Mouse (Mus musculus): ENCODE measurements around the gene Vmn1r34. TPM values are rescaled to one million over a fixed set of nuclear protein-coding genes. Genes with fewer than 3 reads are reported as not detected.
"Not testable (repeated sequence)": the region's sequence is repeated elsewhere in the genome, so short reads cannot be mapped to it uniquely, and the experiment has no call there.

Vmn1r34 gene
- not detected in 2 replicates for polyA plus RNA-seq (2015; fragmentation: Nextera tagmentation; extraction: Ambion mirVana)

- no peak for ATAC-seq (ENCODE audit: low FRiP score)
- H3K36me3 ChIP-seq = no peaks in the 10 kb centered on the region
- H3K27me3 ChIP-seq = no peaks in the 10 kb centered on the region
- H3K27ac ChIP-seq = no peak within 1 kb of the TSS
- 89% methylated on average over 1 of the region's 1 CpGs for WGBS
- H3K9me3 ChIP-seq = no peaks in the 10 kb centered on the region
- H3K4me2 ChIP-seq = no peak within 1 kb of the TSS
- H3K9ac ChIP-seq = no peak within 1 kb of the TSS
- H3K4me3 ChIP-seq = no peak within 1 kb of the TSS
- H3K4me1 ChIP-seq (replicated peaks) = no peaks in the 10 kb centered on the region
These were observed at the start of gene Vmn1r34 for GRCm38 (mm10) chr6:66643779-66644178. Gene Vmn1r34 (minus strand): TSS chr6:66643879.

DNA sequence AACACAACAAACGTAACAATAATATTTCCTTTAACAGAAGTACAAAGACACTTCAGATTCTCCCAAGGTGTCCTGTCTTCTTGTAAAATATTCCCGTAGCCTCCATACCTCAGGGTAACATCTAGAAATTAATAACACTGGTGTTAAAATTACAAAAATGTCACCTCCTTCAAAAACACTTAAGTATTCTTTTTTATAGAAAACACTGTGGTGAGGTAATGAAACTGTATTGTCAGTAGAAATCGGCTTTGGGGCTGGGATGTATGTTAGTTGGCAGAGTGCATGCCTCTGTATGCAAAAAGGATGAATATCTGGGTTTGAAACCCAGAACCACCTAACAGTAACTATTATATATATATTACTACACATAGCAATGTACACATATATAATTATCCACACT, 42.1 kb upstream of the Vmn1r34 start, which contains the start of gene Vmn1r35:
TSS of gene Vmn1r35 (minus strand) at position 101 of the 400 bp plus-strand sequence.
- Histone ChIP-seq H3K4me3 (no peak within 1 kb of the TSS), H3K36me3 (no peaks in the 10 kb centered on the region), H3K27ac (no peak within 1 kb of the TSS), H3K4me2 (no peak within 1 kb of the TSS), H3K27me3 (0 out of 2 replicates have a peak, but pooled peaks cover under 1% of the 10 kb centered on the region), H3K9me3 (no peaks in the 10 kb centered on the region), H3K9ac (no peak within 1 kb of the TSS), H3K4me1 (replicated peaks) (no peaks in the 10 kb centered on the region)
- ATAC-seq (ENCODE audit: low FRiP score) = no peak
- 89% methylated on average over 3 of the region's 3 CpGs for WGBS

DNA sequence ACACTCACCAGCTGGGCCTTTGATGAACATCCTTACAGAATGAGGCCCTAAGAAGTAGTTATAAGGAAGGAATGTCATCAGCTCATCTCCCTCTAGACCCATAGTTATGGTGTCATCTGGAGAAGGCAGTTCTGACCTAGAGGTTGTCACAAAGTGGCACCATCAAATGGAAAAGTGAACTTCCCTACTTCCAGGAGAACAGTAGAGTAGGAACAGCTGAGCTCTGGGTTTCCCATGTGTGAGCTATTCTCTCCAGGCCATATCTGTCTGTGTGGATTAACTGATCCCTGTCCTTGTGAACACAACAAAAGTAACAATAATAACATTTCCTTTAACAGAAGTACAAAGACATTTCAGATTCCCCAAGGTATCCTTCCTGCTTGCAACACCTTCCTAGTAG, 25.5 kb downstream of the Vmn1r34 start, which contains the start of gene Vmn1r33:
TSS of gene Vmn1r33 (minus strand) at position 101 of the 400 bp plus-strand sequence.
- H3K36me3 ChIP-seq; H3K4me3 ChIP-seq; H3K27ac ChIP-seq; H3K27me3 ChIP-seq; H3K4me2 ChIP-seq; H3K4me1 ChIP-seq (replicated peaks); H3K9ac ChIP-seq; H3K9me3 ChIP-seq; ATAC-seq (ENCODE audit: low FRiP score): not testable (repeated sequence)

DNA sequence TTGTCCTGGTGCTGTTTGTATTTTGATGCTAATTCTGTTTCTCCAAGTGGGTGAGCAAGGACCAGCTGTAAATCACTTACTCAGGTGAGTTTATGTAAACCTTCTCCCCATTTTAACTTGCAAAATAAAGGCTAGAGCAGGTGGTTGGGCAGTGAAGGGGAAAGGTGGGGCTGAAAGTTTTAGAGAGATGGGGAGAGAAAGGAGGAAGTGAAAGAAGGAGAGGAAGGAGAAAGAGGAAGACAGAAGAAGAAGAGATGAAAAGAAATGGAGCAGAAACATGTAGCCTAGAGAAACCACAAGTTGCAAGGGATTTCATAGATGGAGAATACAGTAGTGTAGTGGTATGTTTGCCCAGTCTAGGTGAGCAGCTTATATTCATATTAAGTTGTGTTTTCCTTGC, 47.9 kb downstream of the Vmn1r34 start:
- H3K9me3 ChIP-seq = no peaks in the 10 kb centered on the region

More for the DNA sequence above, 47.9 kb downstream of the Vmn1r34 start:
- H3K4me2 ChIP-seq = no peak overlapping the region
- no peak overlapping the region for H3K9ac ChIP-seq
- H3K4me1 ChIP-seq (replicated peaks) = no peaks in the 10 kb centered on the region
- H3K27me3 ChIP-seq = no peaks in the 10 kb centered on the region
- H3K27ac ChIP-seq = no peak overlapping the region
- ATAC-seq (ENCODE audit: low FRiP score) = no peak
- H3K36me3 ChIP-seq = no peaks in the 10 kb centered on the region
- H3K4me3 ChIP-seq = no peak overlapping the region

Other genes with a start within 250 kb of the Vmn1r34 start
- 25.5 and 27.3 TPM in 2 replicates for gene Mad2l1, start 108.5 kb downstream of the Vmn1r34 start, polyA plus RNA-seq (2015; fragmentation: Nextera tagmentation; extraction: Ambion mirVana)
- 0.06 and 0.08 TPM in 2 replicates for gene Vmn1r32, start 83.8 kb downstream of the Vmn1r34 start, polyA plus RNA-seq (2015; fragmentation: Nextera tagmentation; extraction: Ambion mirVana)
- not detected in 2 replicates for gene Vmn1r33, start 25.6 kb downstream of the Vmn1r34 start, polyA plus RNA-seq (2015; fragmentation: Nextera tagmentation; extraction: Ambion mirVana)
- not detected in 2 replicates for gene Vmn1r35, start 42.0 kb upstream of the Vmn1r34 start, polyA plus RNA-seq (2015; fragmentation: Nextera tagmentation; extraction: Ambion mirVana)
- not detected in 2 replicates for gene Vmn1r36, start 75.3 kb upstream of the Vmn1r34 start, polyA plus RNA-seq (2015; fragmentation: Nextera tagmentation; extraction: Ambion mirVana)
- gene Vmn1r37, start 85.5 kb upstream of the Vmn1r34 start, polyA plus RNA-seq (2015; fragmentation: Nextera tagmentation; extraction: Ambion mirVana) = not detected in 2 replicates
- not detected in 2 replicates for gene Vmn1r38, start 138.7 kb upstream of the Vmn1r34 start, polyA plus RNA-seq (2015; fragmentation: Nextera tagmentation; extraction: Ambion mirVana)
- gene Vmn1r39, start 166.7 kb upstream of the Vmn1r34 start, polyA plus RNA-seq (2015; fragmentation: Nextera tagmentation; extraction: Ambion mirVana) = not detected in 2 replicates

Measured in hindbrain, embryonic 13.5 days (tissue).